Mouse (Mus musculus): ENCODE results near the gene Lig4. TPM values are rescaled to one million over a fixed set of nuclear protein-coding genes. Genes with fewer than 3 reads are reported as not detected.

Gene Lig4
- total RNA-seq (2015): 1.7 and 2.2 TPM in 2 replicates
- total RNA-seq (2017): 1.0 and 1.1 TPM in 2 replicates

DNA sequence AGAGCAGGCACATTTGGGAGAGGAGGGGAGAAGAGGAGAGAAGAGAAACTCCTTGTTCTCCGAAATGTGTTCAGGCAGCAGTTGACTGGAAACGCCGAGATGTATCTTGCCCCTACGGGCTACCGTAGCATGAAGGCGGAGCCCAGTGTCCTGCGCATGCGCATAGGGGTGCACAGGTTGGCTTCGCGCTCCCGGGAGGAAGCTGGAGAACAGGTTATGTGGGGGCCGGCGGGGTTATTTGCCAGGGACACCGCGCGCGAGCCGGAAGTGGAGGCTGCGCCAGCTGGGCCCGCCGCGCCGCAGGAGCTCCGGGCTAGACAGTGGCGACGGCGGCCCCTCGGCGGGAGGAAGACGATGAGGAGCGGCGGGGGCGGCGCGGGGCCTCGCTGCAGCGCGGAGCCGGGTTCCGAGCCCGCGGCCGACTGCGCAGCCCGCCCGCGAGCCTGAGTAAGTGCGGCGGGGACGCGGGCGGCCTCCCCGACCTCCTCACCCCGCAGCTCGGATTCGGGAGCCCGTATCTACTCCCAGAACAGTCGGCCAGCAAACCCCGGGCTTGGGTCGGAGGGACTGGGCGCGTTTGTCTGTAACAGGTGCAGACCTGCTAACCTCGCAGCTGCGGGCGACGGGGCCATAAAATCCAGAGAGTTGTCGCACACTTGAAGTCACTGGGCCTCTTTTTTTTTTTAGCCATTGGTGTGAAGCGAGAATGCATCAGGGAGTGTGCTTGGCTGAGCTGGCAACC is at the start of gene Lig4, which contains the start of gene Abhd13:
Gene Lig4, minus strand, starts transcription at position 114 of the 742 bp plus-strand sequence.
Gene Abhd13, plus strand, starts transcription at position 135 of the 742 bp plus-strand sequence.
- ATAC-seq (ENCODE audit: poor library complexity, severe bottlenecking): peak; percentile 79

DNA sequence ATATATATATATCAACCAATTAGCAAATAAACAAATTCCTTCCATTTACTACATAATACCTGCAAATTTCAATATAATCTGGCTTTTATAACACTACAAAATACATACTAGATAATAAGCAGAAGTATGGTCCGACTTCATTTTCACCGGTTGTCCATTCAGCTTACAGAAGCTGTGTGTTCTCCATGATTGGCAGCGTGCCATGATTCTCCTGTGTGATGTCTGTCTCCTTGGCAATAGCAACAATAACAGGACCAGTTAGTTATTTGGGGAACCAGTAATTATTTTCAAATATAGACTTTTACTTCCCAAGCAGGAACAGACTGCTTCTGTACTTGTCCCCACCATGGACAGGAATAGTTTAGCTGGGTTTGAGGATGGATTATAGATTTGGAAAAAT is 39.7 kb upstream of the Lig4 start:
- ATAC-seq (ENCODE audit: poor library complexity, severe bottlenecking): no peak

DNA sequence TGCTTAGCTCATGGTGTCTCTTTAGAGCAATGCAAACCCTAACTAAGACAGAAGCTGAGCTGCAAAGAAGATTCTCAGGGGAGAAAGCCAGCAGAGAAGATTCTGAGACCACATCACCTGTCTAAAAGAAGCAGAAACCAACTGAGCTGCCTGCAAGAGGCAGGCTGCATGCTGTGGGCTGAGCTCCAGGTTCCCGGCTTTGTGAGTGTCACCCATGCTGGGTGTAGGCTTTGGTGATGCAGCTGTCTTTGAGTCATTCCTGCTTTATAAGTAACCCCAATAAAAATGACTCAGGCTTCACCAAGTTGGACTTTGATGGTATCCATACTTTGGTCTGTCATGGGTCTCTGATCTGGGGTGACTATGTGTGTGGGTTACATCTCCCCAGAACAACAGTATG is 38.8 kb upstream of the Lig4 start:
- ATAC-seq (ENCODE audit: poor library complexity, severe bottlenecking): no peak

DNA sequence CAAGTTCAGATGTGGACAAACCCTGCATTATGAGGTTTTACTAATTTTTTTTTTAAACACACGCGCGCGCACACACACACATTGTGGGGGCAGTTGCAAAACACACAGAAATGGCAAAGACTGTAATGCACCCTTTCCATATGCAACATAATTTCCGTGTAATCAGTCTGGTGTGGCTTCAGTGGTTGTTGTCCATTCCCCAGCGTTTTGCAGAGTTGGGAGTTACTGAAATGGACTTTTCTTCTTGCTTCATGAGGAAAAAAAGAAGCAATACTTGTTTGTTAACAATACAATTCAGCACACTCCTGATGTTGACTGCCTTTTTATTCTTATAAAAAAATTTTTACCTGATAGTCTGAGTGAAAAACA is 30.2 kb upstream of the Lig4 start:
- peak; percentile 10; the same call in 1 of the 2 replicates for ATAC-seq (ENCODE audit: poor library complexity, severe bottlenecking)

GRCm38 (mm10) chr8:10006986-10007659 is 29.6 kb upstream of the Lig4 start:
- ATAC-seq (ENCODE audit: poor library complexity, severe bottlenecking): peak; percentile 34

DNA sequence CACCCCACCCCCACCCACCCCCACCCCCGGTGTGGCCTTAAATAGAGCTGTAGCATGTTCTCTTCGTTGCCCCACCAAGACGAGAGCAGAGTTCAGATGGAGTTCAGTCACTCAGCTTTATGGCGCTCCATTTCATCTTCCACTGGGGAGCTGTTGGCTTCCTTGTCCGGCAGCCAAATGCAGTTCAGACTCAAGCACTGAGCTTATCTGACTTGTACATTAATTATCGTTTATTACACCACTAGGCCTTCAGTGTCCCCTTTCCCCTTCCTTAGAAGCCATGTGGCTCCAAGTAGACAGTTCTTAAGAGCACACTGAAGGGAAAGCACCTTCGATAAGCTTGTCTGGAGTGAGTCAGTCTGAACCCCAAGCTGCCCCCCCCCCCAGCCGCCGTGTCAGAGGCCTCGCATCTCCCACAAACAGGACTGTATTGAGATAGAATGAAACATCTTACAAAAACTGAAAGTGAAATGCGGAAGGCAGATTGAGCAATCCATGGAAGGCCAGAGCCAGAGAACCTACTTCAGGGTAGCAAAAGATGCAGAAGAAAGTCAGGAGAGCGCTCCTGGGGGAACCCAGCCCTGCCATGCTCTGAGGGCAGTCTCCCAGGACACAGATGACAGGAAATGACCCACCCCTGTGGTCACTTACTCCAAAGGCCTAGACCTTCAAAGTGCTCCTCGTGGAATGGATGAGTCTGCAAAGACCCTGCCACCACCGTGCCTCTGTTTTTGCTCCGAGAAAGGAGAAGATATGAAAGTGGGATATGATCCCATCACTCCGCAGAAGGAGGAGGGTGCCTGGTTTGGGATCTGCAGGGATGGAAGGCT is 28.9 kb upstream of the Lig4 start, which contains the start of gene Tnfsf13b:
Gene Tnfsf13b, plus strand, starts transcription at position 312 of the 830 bp plus-strand sequence.
- ATAC-seq (ENCODE audit: poor library complexity, severe bottlenecking): peak; percentile 89

- no peak for ATAC-seq (ENCODE audit: poor library complexity, severe bottlenecking)
Observed at GRCm38 (mm10) chr8:10004115-10004514, 26.6 kb upstream of the Lig4 start.

- no peak for ATAC-seq (ENCODE audit: poor library complexity, severe bottlenecking)
Observed at GRCm38 (mm10) chr8:9980188-9980587, 2.7 kb upstream of the Lig4 start.

DNA sequence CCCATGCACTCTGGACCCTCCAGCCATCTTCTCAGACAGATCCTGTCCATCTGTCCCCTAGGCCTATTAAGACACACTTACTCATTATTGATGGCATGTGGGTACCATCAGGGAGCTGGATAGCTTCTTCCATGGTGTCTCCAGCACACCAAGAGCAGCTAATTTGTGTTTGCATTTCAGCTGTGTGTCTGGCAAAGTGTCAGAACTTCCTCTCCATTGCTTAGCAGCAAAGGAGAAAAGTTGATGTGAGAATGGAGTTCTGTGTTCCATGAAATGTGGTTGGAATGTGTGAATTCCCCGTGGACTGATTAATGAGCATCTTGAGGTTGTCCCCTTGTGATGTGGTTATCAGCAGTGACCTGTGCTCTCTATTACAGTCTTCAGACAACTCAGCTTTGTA is 2.3 kb upstream of the Lig4 start:
- no peak for ATAC-seq (ENCODE audit: poor library complexity, severe bottlenecking)

DNA sequence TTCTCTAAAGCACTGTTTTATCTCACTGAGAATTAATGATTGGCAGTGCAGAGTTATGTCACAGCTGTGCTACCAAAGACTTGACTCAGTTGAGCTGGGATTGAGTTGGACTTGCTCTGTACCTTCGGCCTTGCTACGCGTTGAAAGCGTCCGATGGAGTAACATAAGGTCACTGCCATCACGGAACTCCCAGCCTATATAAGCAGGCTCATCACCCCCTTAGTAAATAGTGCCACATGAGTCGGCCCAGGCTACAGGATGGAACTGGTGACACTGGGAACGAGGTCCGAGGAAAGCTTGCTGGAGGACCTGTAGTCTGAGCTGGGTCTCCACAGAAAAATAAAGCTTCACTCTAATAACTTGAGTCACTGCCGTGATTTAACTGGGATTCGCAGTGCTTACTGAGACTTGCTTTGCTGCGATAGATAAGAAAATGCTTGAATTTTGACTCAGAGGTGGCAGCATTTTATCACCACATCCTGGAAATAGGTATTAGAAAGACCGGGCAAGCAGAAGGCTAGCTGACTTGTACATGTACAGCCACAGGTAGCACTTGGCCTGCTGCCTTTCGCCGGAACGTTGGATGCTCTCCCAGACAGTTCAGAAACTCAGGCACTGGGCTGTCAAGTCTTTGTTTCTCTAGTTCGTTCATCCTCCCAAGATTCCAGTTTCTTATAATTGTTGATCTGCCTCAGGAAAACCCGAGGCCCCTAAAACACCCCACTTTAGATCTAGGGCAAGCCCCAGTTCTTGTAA is 1.2 kb upstream of the Lig4 start:
- ATAC-seq (ENCODE audit: poor library complexity, severe bottlenecking): no peak

- ATAC-seq (ENCODE audit: poor library complexity, severe bottlenecking): no peak
Observed at GRCm38 (mm10) chr8:9977016-9977415, 470 bp downstream of the Lig4 start.

- ATAC-seq (ENCODE audit: poor library complexity, severe bottlenecking): peak; percentile 84
Observed at GRCm38 (mm10) chr8:9975898-9976611, 1.4 kb downstream of the Lig4 start.

GRCm38 (mm10) chr8:9975276-9975675 is 2.2 kb downstream of the Lig4 start:
- no peak for ATAC-seq (ENCODE audit: poor library complexity, severe bottlenecking)

- ATAC-seq (ENCODE audit: poor library complexity, severe bottlenecking): no peak
Observed at GRCm38 (mm10) chr8:9971866-9972265, 5.6 kb downstream of the Lig4 start.

DNA sequence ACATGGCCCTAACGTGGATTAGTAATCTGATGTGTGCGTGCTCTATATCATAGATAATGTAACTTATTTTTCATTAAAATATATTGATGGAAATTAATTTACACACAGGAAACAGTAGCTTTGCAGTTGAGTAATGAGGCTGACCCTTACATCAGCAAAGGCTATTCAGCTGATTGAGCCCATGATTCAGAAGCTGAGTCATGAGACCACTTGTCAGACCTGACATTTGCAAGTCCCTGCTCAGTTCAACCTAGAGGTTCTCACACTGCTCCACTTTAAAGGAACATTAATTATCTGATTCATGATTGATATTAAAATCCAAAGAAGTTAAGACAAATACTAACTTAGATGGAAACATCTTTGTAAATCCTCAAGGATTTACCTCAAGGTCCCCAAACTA is 17.6 kb downstream of the Lig4 start:
- no peak for ATAC-seq (ENCODE audit: poor library complexity, severe bottlenecking)

- ATAC-seq (ENCODE audit: poor library complexity, severe bottlenecking): no peak
Observed at GRCm38 (mm10) chr8:9958338-9958737, 19.1 kb downstream of the Lig4 start.

- no peak for ATAC-seq (ENCODE audit: poor library complexity, severe bottlenecking)
Observed at GRCm38 (mm10) chr8:9949134-9949890, 28.2 kb downstream of the Lig4 start.

DNA sequence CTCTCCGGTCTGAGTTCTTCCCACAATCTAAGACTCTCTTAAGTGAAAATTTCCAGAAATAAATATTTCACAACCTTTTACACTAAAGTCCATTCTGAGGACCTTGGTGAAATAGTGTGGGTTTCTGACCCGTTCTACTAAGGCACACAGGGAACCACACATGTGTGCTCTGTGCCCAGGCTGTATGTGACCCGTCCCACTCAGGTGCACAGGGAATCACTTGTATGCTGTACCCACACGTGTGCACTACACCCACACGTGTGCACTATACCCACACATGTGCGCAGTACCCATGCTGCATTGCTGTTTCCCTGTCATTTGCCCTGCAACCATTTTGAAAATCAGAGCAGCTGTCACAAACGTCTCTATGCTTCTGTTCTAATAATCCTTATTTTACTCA is 41.9 kb downstream of the Lig4 start:
- no peak for ATAC-seq (ENCODE audit: poor library complexity, severe bottlenecking)

GRCm38 (mm10) chr8:9934891-9935565 is 42.5 kb downstream of the Lig4 start:
- ATAC-seq (ENCODE audit: poor library complexity, severe bottlenecking): peak; percentile 78
